Mouse (Mus musculus): ENCODE measurements around the gene Ccnt1. TPM values are rescaled to one million over a fixed set of nuclear protein-coding genes. Genes with fewer than 3 reads are reported as not detected.

Ccnt1 gene
- total and polyA plus RNA-seq, 3 experiments = 19.5 to 63.2 (median 44.0) TPM

DNA sequence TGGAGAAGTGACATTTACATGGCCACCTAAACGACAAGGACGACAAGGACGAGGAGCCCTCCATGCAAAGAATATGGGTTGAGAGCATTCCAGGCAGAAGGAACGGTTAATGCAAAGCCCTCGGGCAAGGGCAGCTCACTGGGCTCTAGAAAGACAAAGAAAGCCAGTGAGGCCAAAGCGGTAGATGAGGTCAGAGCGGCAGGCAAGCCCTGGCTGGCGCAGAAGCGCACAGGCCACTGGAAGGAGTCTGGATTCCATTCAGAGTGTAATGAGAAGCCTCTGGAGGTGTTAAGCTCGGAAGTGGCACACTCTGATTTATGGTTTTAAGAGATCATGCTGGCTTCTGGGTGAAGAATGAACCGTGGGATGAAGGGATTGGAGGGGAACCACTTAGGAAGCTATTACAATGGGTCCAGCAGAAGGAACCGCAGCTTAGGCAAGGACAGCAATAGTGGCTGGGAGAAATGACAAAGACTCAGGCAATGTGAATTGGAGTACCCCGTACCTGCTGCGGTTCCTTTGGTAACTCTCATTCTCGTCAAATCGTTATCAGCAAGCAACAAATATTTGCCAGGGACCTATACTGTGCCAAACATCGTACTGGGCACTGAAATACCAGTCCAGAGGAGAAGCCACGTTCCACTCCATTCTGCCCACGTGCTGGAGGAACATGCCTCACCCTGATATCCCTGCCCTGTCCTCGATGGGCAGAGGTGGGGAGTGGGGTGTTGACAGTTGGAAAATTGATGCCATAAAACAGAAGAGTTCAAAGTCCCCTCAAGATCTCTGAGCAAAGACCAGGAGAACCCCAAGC is 45.8 kb upstream of the Ccnt1 start:
- peaks cover 0 to 3% of the 10 kb centered on the region in 2 experiments; a peak in 1 of 4 replicates for H3K36me3 ChIP-seq (ENCODE audit: control insufficient read depth in 1 of 2, insufficient read depth in 2 of 2, low read length in 2 of 2)
- H3K4me3 ChIP-seq (ENCODE audit: control insufficient read depth in 1 of 2, insufficient read depth in 1 of 2, low read depth in 2 of 2, low read length in 2 of 2) = peak overlapping the region; percentile 41 to 45
- H3K27ac ChIP-seq (ENCODE audit: control insufficient read depth, low read depth, low read length) = no peak overlapping the region
- TF ChIP-seq ETS1 (IDR thresholded peaks at IDR 0.05; ENCODE audit: low read depth, low read length) = no peak
- no peak for TF ChIP-seq SMC3 (IDR thresholded peaks at IDR 0.05; ENCODE audit: low read depth, low read length)
- 0 out of 2 replicates have a peak, but pooled peaks have one; percentile 9 for TF ChIP-seq MAZ (IDR thresholded peaks at IDR 0.05; ENCODE audit: low read depth, low read length)
- TF ChIP-seq GABPA (IDR thresholded peaks at IDR 0.05; ENCODE audit: low read depth, low read length) = no peak
- TF ChIP-seq USF1 (IDR thresholded peaks at IDR 0.05; ENCODE audit: low read depth, low read length) = no peak
- TF ChIP-seq MXI1 (IDR thresholded peaks at IDR 0.05; ENCODE audit: low read depth, low read length) = peak; percentile 24
- TF ChIP-seq MAX (IDR thresholded peaks at IDR 0.05; ENCODE audit: low read length) = peak; percentile 64
- TF ChIP-seq MYC (IDR thresholded peaks at IDR 0.05; ENCODE audit: low read depth, low read length) = no peak
- 0 out of 2 replicates have a peak, but pooled peaks have one; percentile 14 for TF ChIP-seq GATA1 (IDR thresholded peaks at IDR 0.05; ENCODE audit: low read depth, low read length)
- no peak for TF ChIP-seq USF2 (IDR thresholded peaks at IDR 0.05; ENCODE audit: borderline replicate concordance in 1 of 2, insufficient read depth in 1 of 2, low read depth in 1 of 2, low read length in 2 of 2)
- 0 out of 2 replicates have a peak, but pooled peaks have one; percentile 3 for TF ChIP-seq SIN3A (IDR thresholded peaks at IDR 0.05; ENCODE audit: low read length)
- no peak for DNase-seq (ENCODE audit: low read depth, low spot score)
- no peaks in the 10 kb centered on the region for H3K9me3 ChIP-seq (replicated peaks; ENCODE audit: insufficient read depth, low read length)
- peaks cover 0 to 13% of the 10 kb centered on the region in 2 experiments; a peak in 3 of 4 replicates for H3K4me1 ChIP-seq (ENCODE audit: control insufficient read depth in 1 of 2, insufficient read depth in 2 of 2, low read length in 2 of 2)
- no peaks in the 10 kb centered on the region for H3K79me2 ChIP-seq (ENCODE audit: control insufficient read depth, insufficient read depth, low read length, poor library complexity)
- peaks cover 5 to 7% of the 10 kb centered on the region in 2 experiments; a peak in 2 of 4 replicates for H3K27me3 ChIP-seq (ENCODE audit: control insufficient read depth in 1 of 2, insufficient read depth in 2 of 2, low read length in 2 of 2)
- peak overlapping the region; percentile 40 for H3K9ac ChIP-seq (ENCODE audit: control insufficient read depth, low read depth, low read length, poor library complexity, severe bottlenecking)

DNA sequence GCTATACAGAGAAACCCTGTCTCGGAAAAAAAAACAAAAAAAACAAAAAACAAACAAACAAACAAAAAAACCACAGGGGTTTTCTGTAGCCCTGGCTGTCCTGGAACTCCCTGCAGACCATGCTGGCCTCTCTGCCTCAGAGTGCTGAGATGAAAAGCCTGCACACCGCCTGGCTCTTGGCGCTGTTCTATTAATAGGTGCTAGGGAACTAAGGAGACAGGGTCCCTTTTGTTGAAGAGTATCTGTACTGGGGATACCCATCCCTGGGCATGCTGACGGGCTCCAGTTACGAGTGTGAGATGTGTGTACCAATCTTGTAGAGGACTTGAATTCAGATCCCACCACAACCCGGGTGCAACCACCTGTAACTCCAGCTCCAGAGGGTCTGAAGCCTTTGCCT is 45.0 kb upstream of the Ccnt1 start:
- Histone ChIP-seq H3K79me2 (ENCODE audit: control insufficient read depth, insufficient read depth, low read length, poor library complexity) (no peaks in the 10 kb centered on the region), H3K27me3 (ENCODE audit: control insufficient read depth in 1 of 2, insufficient read depth in 2 of 2, low read length in 2 of 2) (peaks cover 5 to 7% of the 10 kb centered on the region in 2 experiments; a peak in 2 of 4 replicates), H3K27ac (ENCODE audit: control insufficient read depth, low read depth, low read length) (no peak overlapping the region), H3K36me3 (ENCODE audit: control insufficient read depth in 1 of 2, insufficient read depth in 2 of 2, low read length in 2 of 2) (peaks cover 0 to 3% of the 10 kb centered on the region in 2 experiments; a peak in 1 of 4 replicates), H3K4me3 (ENCODE audit: control insufficient read depth in 1 of 2, insufficient read depth in 1 of 2, low read depth in 2 of 2, low read length in 2 of 2) (no peak overlapping the region), H3K9ac (ENCODE audit: control insufficient read depth, low read depth, low read length, poor library complexity, severe bottlenecking) (no peak overlapping the region), H3K4me1 (ENCODE audit: control insufficient read depth in 1 of 2, insufficient read depth in 2 of 2, low read length in 2 of 2) (peaks cover 0 to 16% of the 10 kb centered on the region in 2 experiments; a peak in 3 of 4 replicates), H3K9me3 (replicated peaks; ENCODE audit: insufficient read depth, low read length) (no peaks in the 10 kb centered on the region)
- DNase-seq (ENCODE audit: low read depth, low spot score) = no peak
- TF ChIP-seq POLR2AphosphoS5 (IDR thresholded peaks at IDR 0.05; ENCODE audit: borderline replicate concordance, low read depth, low read length) (no peak), TBP (IDR thresholded peaks at IDR 0.05; ENCODE audit: low read depth, low read length) (no peak), ETS1 (IDR thresholded peaks at IDR 0.05; ENCODE audit: low read depth, low read length) (no peak), ZKSCAN1 (IDR thresholded peaks at IDR 0.05; ENCODE audit: low read depth, low read length) (no peak), ZC3H11A (IDR thresholded peaks at IDR 0.05; ENCODE audit: low read depth, low read length) (no peak), E2F4 (IDR thresholded peaks at IDR 0.05; ENCODE audit: borderline replicate concordance, low read depth, low read length) (no peak), TAL1 (IDR thresholded peaks at IDR 0.05; ENCODE audit: low read length) (no peak), ZMIZ1 (IDR thresholded peaks at IDR 0.05; ENCODE audit: low read depth, low read length) (no peak), NELFE (IDR thresholded peaks at IDR 0.05; ENCODE audit: low read depth, low read length) (no peak), POLR2AphosphoS2 (IDR thresholded peaks at IDR 0.05; ENCODE audit: low read length) (no peak), SIN3A (IDR thresholded peaks at IDR 0.05; ENCODE audit: low read length) (no peak), KAT2A (conservative IDR thresholded peaks at IDR 0.05; ENCODE audit: low read depth, low read length) (no peak)
